Mouse (Mus musculus) liver, embryonic 14.5 days (tissue): ENCODE data around the gene Adamts20. TPM values are rescaled to one million over a fixed set of nuclear protein-coding genes. Genes with fewer than 3 reads are reported as not detected.

ENCODE experiments used
- ATAC-seq: fragments of 200-750 bp; cut with Nextera tagmentation; 2 replicates; pipeline ENCODE4 v1.8.0; 2017; ENCODE audit warnings: moderate number of reproducible peaks, mild to moderate bottlenecking, moderate library complexity; ENCODE audit not compliant: insufficient read depth
- DNase-seq, 3 experiments: peaks; one replicate each; pipeline ENCODE4 v3.0.0-alpha.2; 2012 to 2013; ENCODE audit warnings: low read depth in 3 of 3, low spot score in 3 of 3
- H3K27ac ChIP-seq: fragments of 300-500 bp; sonication (generic); 2 replicates; pipeline ENCODE4 v1.5.1; 2014; ENCODE audit warnings: moderate library complexity, mild to moderate bottlenecking, control low read depth, inconsistent platforms
- H3K27me3 ChIP-seq: fragments of 300-500 bp; sonication (generic); 2 replicates; pipeline ENCODE4 v1.6.1; 2014; ENCODE audit warnings: mild to moderate bottlenecking, low read length, moderate library complexity; ENCODE audit not compliant: control insufficient read depth, insufficient read depth
- H3K36me3 ChIP-seq: fragments of 300-500 bp; sonication (generic); replicated peaks from 2 replicates; pipeline ENCODE4 v1.6.1; 2014; ENCODE audit warnings: low read depth; ENCODE audit not compliant: control insufficient read depth, insufficient read depth
- H3K4me1 ChIP-seq, 2 experiments: fragments of 200-500 bp in 1 of 2; fragments of 300-500 bp in 1 of 2; sonication (generic) in 1 of 2; replicated peaks; 2 replicates each; pipeline ENCODE4 v1.6.1; 2012 to 2014; ENCODE audit warnings: antibody characterized with exemption in 1 of 2, inconsistent platforms in 1 of 2, low read length in 1 of 2; ENCODE audit not compliant: control insufficient read depth in 2 of 2, insufficient read depth in 2 of 2
- H3K4me2 ChIP-seq: fragments of 300-500 bp; sonication (generic); 2 replicates; pipeline ENCODE4 v1.6.1; 2014; ENCODE audit warnings: low read depth, mild to moderate bottlenecking, control low read depth, moderate library complexity
- H3K4me3 ChIP-seq, 2 experiments: fragments of 200-500 bp in 1 of 2; fragments of 300-500 bp in 1 of 2; sonication (generic) in 1 of 2; 2 replicates each; pipeline ENCODE4 v1.5.1; 2012 to 2014; ENCODE audit warnings: low read depth in 2 of 2, low read length in 2 of 2, mild to moderate bottlenecking in 2 of 2, control low read depth in 1 of 2, inconsistent platforms in 1 of 2, moderate library complexity in 1 of 2; ENCODE audit not compliant: insufficient read depth in 1 of 2
- H3K9ac ChIP-seq: fragments of 300-500 bp; sonication (generic); replicated peaks from 2 replicates; pipeline ENCODE4 v1.6.1; 2014; ENCODE audit warnings: mild to moderate bottlenecking, control low read depth, moderate library complexity
- H3K9me3 ChIP-seq: fragments of 300-500 bp; sonication (generic); 2 replicates; pipeline ENCODE4 v1.6.1; 2016; ENCODE audit warnings: low read length, mixed read lengths; ENCODE audit not compliant: control insufficient read depth
- CTCF ChIP-seq: IDR thresholded peaks from 2 replicates; pipeline ENCODE4 v1.5.1; 2016; ENCODE audit warnings: antibody characterized with exemption, low read depth, control low read depth
- EP300 ChIP-seq: IDR thresholded peaks from 2 replicates; pipeline ENCODE4 v1.6.1; 2016; ENCODE audit warnings: antibody characterized with exemption, low read depth
- WGBS: fragments of 180-500 bp; shearing (Covaris S2); extraction: QIAGEN DNeasy Blood & Tissue Kit; methylation state at CpG from one replicate; pipeline ENCODE4 v1.1.7; 2014; ENCODE audit not compliant: insufficient replicate concordance; 5-methylcytosine and 5-hydroxymethylcytosine counted together
- polyA plus RNA-seq, 2 experiments: library from polyadenylated mRNA; depleted of rRNA in 1 of 2; stranded (reverse) in 1 of 2; unstranded in 1 of 2; fragments of >200 nt; fragmentation: Nextera tagmentation in 1 of 2; extraction: Ambion mirVana in 1 of 2; gene quantifications; 2 replicates each; pipeline versions ENCODE4 v1.2.1 to v1.2.3; 2012 to 2014

Gene Adamts20
- polyA plus RNA-seq, 2 experiments: 0.09 to 0.10 TPM

- DNase-seq: no peak
- TF ChIP-seq CTCF: no peak
- TF ChIP-seq EP300: no peak
- Histone ChIP-seq H3K27ac (no peak overlapping the region), H3K9ac (no peak overlapping the region), H3K4me2 (no peak overlapping the region), H3K4me3 (no peak overlapping the region), H3K27me3 (no peaks in the 10 kb centered on the region), H3K36me3 (no peaks in the 10 kb centered on the region), H3K9me3 (no peaks in the 10 kb centered on the region), H3K4me1 (no peaks in the 10 kb centered on the region)
- 61% methylated on average over 8 of the region's 8 CpGs for WGBS
- ATAC-seq: no peak
These were observed 215.5 kb downstream of the Adamts20 start for GRCm38 (mm10) chr15:94249766-94250165.

GRCm38 (mm10) chr15:94248386-94248785 lies 216.8 kb downstream of the Adamts20 start:
- no peaks in the 10 kb centered on the region for H3K9me3 ChIP-seq
- no peak overlapping the region for H3K9ac ChIP-seq
- H3K27ac ChIP-seq: no peak overlapping the region
- TF ChIP-seq EP300 (no peak), CTCF (no peak)
- H3K27me3 ChIP-seq: no peaks in the 10 kb centered on the region
- no peaks in the 10 kb centered on the region for H3K36me3 ChIP-seq
- H3K4me3 ChIP-seq: no peak overlapping the region
- DNase-seq: no peak
- H3K4me1 ChIP-seq: no peaks in the 10 kb centered on the region
- WGBS: 54% methylated on average over 6 of the region's 6 CpGs
- no peak overlapping the region for H3K4me2 ChIP-seq
- no peak for ATAC-seq

DNA sequence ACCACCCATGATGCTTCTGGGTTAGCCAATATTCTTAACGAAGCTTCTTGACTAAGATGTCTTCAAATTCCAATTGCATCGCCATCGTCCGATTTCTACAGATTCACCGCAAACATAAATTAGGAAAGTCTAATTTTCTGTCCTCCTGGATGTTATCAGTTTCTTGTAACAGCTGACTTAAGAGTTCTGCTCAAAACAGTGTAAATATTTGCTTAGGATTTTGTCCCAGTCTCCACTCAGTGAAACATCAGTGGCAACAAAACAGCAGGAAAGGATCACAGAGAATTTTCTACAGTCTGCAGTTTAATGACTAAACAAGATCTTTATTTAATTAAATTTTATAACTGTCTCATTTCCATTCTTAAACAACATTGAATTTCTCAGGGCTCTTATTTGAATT lies 218.5 kb downstream of the Adamts20 start:
- no peak overlapping the region for H3K27ac ChIP-seq

DNA sequence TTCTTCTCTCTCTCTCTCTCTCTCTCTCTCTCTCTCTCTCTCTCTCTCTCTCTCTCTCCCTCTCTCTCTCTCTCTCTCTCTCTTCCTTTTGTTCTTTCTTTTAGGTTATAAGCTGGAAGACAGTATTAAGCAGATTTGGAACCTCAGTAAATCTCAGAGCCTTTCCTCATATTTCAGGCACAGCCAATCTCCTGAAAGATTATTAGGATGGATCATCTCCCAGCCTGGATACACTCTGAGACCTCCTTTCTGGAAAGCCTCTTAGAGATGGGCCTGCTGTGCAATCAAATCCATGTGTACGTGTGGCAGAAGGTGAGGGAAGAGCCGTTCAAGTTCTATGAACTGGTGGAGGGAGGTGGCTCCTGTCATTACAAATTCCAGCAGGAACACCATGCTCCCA lies 220.9 kb downstream of the Adamts20 start:
- H3K4me3 ChIP-seq: no peak overlapping the region
- DNase-seq: no peak
- H3K4me1 ChIP-seq: no peaks in the 10 kb centered on the region
- H3K9ac ChIP-seq: no peak overlapping the region
- no peaks in the 10 kb centered on the region for H3K9me3 ChIP-seq
- no peaks in the 10 kb centered on the region for H3K36me3 ChIP-seq
- H3K27me3 ChIP-seq: no peaks in the 10 kb centered on the region
- no peak overlapping the region for H3K27ac ChIP-seq
- 63% methylated on average over 2 of the region's 2 CpGs for WGBS
- no peak overlapping the region for H3K4me2 ChIP-seq
- TF ChIP-seq CTCF (no peak), EP300 (no peak)
- no peak for ATAC-seq

More for the DNA sequence above, 218.5 kb downstream of the Adamts20 start:
- Histone ChIP-seq H3K9ac (no peak overlapping the region), H3K4me2 (no peak overlapping the region), H3K27me3 (no peaks in the 10 kb centered on the region), H3K36me3 (no peaks in the 10 kb centered on the region), H3K4me1 (no peaks in the 10 kb centered on the region), H3K9me3 (no peaks in the 10 kb centered on the region), H3K4me3 (no peak overlapping the region)
- WGBS: 73% methylated on average over 5 of the region's 5 CpGs
- ATAC-seq (no peak), DNase-seq (no peak)
- no peak for TF ChIP-seq EP300
- TF ChIP-seq CTCF: no peak

GRCm38 (mm10) chr15:94242133-94242532 lies 223.1 kb downstream of the Adamts20 start:
- Histone ChIP-seq H3K9ac (no peak overlapping the region), H3K4me1 (no peaks in the 10 kb centered on the region), H3K27ac (no peak overlapping the region), H3K9me3 (no peaks in the 10 kb centered on the region), H3K4me3 (no peak overlapping the region), H3K36me3 (no peaks in the 10 kb centered on the region), H3K4me2 (no peak overlapping the region), H3K27me3 (no peaks in the 10 kb centered on the region)
- 62% methylated on average over 1 of the region's 1 CpGs for WGBS
- no peak for ATAC-seq
- DNase-seq: no peak
- TF ChIP-seq CTCF (no peak), EP300 (no peak)
